Mouse (Mus musculus) midbrain, embryonic 12.5 days (tissue): Measurements from ENCODE around the gene Mybph. TPM values are rescaled to one million over a fixed set of nuclear protein-coding genes. Genes with fewer than 3 reads are reported as not detected.
"Not testable (repeated sequence)": the region's sequence is repeated elsewhere in the genome, so short reads cannot be mapped to it uniquely, and the experiment has no call there.

Experiments
- ATAC-seq: fragments of 200-750 bp; cut with Nextera tagmentation; 2 replicates; pipeline ENCODE4 v1.8.0; 2017; ENCODE audit warnings: low read depth, moderate TSS enrichment, moderate library complexity; ENCODE audit not compliant: low FRiP score
- H3K27ac ChIP-seq: fragments of 300-500 bp; sonication (generic); replicated peaks from 2 replicates; pipeline ENCODE4 v1.5.1; 2016; ENCODE audit warnings: mild to moderate bottlenecking
- H3K27me3 ChIP-seq: fragments of 300-500 bp; sonication (generic); 2 replicates; pipeline ENCODE4 v1.6.1; 2016; ENCODE audit warnings: mild to moderate bottlenecking
- H3K36me3 ChIP-seq: fragments of 300-500 bp; sonication (generic); 2 replicates; pipeline ENCODE4 v1.6.1; 2016
- H3K4me1 ChIP-seq: fragments of 300-500 bp; sonication (generic); 2 replicates; pipeline ENCODE4 v1.6.1; 2016
- H3K4me2 ChIP-seq: fragments of 300-500 bp; sonication (generic); replicated peaks from 2 replicates; pipeline ENCODE4 v1.6.1; 2016; ENCODE audit warnings: mild to moderate bottlenecking, moderate library complexity
- H3K4me3 ChIP-seq: fragments of 300-500 bp; sonication (generic); 2 replicates; pipeline ENCODE4 v1.5.1; 2016; ENCODE audit warnings: mild to moderate bottlenecking
- H3K9ac ChIP-seq: fragments of 300-500 bp; sonication (generic); replicated peaks from 2 replicates; pipeline ENCODE4 v1.6.1; 2016; ENCODE audit warnings: mild to moderate bottlenecking, moderate library complexity
- H3K9me3 ChIP-seq: fragments of 300-500 bp; sonication (generic); 2 replicates; pipeline ENCODE4 v1.6.1; 2016; ENCODE audit warnings: mild to moderate bottlenecking
- WGBS: fragments of 180-500 bp; shearing (Covaris S2); methylation state at CpG from one replicate; pipeline ENCODE4 v1.1.7; 2016; 5-methylcytosine and 5-hydroxymethylcytosine counted together
- polyA plus RNA-seq: library from polyadenylated mRNA; unstranded; fragments of >200 nt; fragmentation: Nextera tagmentation; extraction: Ambion mirVana; gene quantifications from 2 replicates; pipeline ENCODE4 v1.2.1, GENCODE M21; 2016

Gene Mybph
- polyA plus RNA-seq, 1 experiment from 2014 or later, result not detected

DNA sequence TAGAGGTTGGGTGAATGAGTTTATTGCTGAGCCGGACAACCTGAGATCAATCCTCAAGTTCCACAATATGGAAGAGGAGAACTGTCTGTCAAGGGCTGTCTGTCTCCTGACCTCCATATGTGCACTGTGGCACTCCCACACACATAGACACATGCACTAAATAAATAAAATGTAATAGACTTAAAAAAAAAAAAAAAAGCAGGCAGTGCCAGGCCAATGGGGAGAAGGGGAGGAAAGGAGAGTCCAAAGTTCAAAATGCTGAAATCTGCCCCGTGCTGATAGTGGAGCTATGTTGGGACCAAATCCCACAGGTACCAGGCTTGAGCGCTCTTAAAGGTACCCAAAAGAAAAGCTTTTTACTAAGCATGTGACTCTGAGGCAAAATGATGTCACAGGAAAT, 44.2 kb downstream of the Mybph start:
- no peaks in the 10 kb centered on the region for H3K9me3 ChIP-seq
- H3K4me3 ChIP-seq, result no peak overlapping the region
- ATAC-seq, result no peak
- no peak overlapping the region for H3K4me2 ChIP-seq
- 89% methylated on average over 3 of the region's 3 CpGs for WGBS
- no peak overlapping the region for H3K9ac ChIP-seq
- peaks cover 65% of the 10 kb centered on the region for H3K27me3 ChIP-seq
- H3K4me1 ChIP-seq, result peaks cover 15% of the 10 kb centered on the region
- no peak overlapping the region for H3K27ac ChIP-seq
- no peaks in the 10 kb centered on the region for H3K36me3 ChIP-seq

DNA sequence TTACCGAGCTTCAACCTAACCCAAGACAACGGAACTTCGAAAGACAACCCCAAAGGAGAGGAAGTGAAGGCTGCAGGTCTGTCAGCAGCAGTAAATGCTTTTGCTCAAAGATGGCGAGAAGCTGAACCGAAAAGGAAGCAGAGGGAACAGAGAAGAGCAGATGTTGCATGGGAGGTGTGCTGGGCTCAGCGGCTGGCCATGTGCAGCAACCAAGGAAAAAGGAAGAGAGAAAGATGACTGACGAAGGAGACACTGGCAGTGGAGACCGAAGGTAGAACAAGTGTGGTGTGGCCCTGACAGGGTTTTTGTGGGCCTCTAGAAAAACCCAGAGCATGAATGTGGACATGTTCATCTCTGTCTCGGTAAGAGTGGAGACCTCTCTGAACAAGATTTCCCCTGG, 47.5 kb downstream of the Mybph start:
- H3K4me1 ChIP-seq, result peaks cover 11% of the 10 kb centered on the region
- no peaks in the 10 kb centered on the region for H3K36me3 ChIP-seq
- no peaks in the 10 kb centered on the region for H3K9me3 ChIP-seq
- no peak for ATAC-seq
- H3K27ac ChIP-seq, result no peak overlapping the region
- H3K27me3 ChIP-seq, result peaks cover 48% of the 10 kb centered on the region
- no peak overlapping the region for H3K4me2 ChIP-seq
- 91% methylated on average over 9 of the region's 9 CpGs for WGBS
- H3K9ac ChIP-seq, result no peak overlapping the region
- H3K4me3 ChIP-seq, result no peak overlapping the region

DNA sequence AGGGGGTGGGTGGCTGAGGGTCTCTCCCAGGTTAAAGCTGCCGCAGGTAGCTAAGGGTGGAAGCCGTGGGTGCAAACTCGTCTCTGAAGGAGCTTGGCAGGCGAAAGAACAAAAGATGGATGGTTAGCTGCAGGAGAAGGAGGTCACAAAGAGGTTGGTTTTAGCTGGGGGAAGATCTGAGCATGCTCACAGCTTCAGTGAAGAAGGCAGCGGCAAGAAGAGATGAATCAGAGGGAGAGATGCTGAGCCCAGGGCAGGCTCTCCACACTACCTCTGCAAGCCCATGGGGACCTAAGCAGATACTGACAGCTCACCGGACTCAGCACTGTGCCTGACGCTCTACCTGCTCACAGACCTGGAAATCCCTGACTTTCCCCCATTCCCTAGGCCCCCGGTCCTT, 48.0 kb downstream of the Mybph start:
- Histone ChIP-seq H3K4me3 (no peak overlapping the region), H3K9me3 (no peaks in the 10 kb centered on the region), H3K36me3 (no peaks in the 10 kb centered on the region), H3K27me3 (peaks cover 42% of the 10 kb centered on the region), H3K9ac (no peak overlapping the region), H3K4me1 (peaks cover 8% of the 10 kb centered on the region; the same call in 1 of the 2 replicates), H3K4me2 (no peak overlapping the region), H3K27ac (no peak overlapping the region)
- 76% methylated on average over 8 of the region's 8 CpGs for WGBS
- ATAC-seq, result no peak

DNA sequence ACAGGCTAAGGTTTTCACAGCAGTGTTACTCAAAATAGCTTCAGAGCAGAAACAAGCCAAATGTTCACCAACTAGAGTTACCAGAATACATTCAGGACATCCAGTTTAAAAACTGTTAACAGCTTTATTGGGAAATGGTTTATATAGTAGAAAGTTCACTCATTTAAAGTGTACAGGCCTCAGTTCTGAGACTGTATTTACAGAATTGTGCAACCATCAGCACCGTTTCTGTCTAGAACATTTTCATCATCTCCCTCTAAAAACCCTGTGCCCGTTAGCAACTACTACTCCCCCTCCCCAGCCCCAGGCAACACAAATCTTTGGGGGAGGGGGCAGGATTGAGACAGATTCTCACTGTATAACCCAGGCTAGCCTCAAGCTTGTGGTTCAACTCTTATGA, 49.0 kb downstream of the Mybph start:
- H3K27me3 ChIP-seq, result peaks cover 33% of the 10 kb centered on the region
- H3K36me3 ChIP-seq, result no peaks in the 10 kb centered on the region
- ATAC-seq, result no peak
- no peak overlapping the region for H3K9ac ChIP-seq
- no peak overlapping the region for H3K27ac ChIP-seq
- no peak overlapping the region for H3K4me2 ChIP-seq
- WGBS, result 72% methylated on average over 2 of the region's 2 CpGs
- no peak overlapping the region for H3K4me3 ChIP-seq
- no peaks in the 10 kb centered on the region for H3K9me3 ChIP-seq
- H3K4me1 ChIP-seq, result peaks cover 8% of the 10 kb centered on the region; the same call in 1 of the 2 replicates

DNA sequence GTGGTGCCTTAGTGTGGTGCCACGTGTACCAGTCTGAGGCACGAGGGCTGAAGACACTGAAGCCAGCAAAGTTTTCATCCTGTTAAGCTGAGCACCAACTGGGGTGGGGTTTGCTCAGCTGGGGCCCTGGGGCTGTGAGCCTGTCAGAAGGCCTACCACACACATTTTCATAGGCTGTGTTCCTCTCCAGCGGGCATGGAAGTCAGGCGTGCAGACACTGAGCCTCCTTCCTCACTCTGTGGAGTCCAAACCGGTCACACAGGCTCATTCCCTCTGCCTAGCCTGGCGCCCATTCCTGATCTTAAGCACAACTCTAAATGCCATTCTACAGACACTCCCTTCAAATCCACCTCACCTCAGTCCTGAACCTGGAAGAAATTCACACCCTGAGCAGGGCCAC, 50.3 kb downstream of the Mybph start:
- Histone ChIP-seq H3K27ac (no peak overlapping the region), H3K4me2 (no peak overlapping the region), H3K27me3 (peaks cover 27% of the 10 kb centered on the region), H3K36me3 (no peaks in the 10 kb centered on the region), H3K9me3 (no peaks in the 10 kb centered on the region), H3K9ac (no peak overlapping the region), H3K4me1 (peaks cover 8% of the 10 kb centered on the region; the same call in 1 of the 2 replicates), H3K4me3 (no peak overlapping the region)
- 71% methylated on average over 6 of the region's 6 CpGs for WGBS
- no peak for ATAC-seq

DNA sequence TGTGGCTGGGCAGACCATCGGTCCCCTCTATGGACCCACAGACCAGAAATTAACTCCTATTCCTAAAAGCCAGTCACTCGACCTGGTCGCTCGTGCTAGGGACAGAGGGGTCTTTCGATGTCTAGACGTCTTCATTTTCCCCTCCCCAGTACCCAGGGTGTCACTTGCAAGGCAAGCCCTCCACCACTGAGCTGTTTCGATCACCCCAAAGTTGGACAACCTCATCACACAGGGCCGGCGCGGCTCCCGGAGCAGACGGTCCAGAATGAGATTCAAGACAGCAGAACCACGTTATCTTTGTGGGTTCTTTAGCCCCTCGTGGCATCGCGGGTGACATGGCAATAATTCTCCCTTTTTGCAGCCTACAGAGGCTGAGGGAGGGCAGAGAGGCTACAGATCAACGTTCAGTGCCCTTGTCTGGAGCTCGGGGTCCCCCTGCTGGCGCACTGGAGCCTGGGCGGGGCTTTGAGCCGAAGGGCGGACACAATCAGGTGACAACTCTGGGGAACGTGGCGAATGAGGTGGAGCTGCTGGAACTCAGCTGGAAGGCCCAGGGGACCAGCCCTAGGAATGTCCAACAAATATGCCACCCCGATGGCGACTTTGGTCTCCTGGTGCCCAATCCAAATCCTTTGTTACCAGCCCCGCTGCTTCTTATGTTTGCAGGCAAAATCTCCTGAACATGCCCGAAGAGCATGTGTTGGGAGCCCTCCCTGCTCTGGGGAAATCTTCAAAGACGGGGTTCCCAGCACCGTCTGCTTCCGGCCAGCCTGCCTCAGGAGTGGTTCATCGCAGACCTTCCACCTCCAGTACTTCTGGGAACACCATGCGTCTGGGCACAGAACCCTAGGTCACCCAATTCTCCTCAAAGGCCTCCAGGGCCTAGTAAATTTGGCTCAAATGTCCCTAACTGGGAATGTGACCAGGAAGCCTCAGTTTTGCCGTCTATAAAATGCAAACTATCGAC, 51.0 kb downstream of the Mybph start:
- Histone ChIP-seq H3K36me3 (no peaks in the 10 kb centered on the region), H3K9ac (peak overlapping the region; percentile 34; the same call in 1 of the 2 replicates), H3K4me2 (peak overlapping the region; percentile 44), H3K4me1 (peaks cover 8% of the 10 kb centered on the region; the same call in 1 of the 2 replicates), H3K9me3 (no peaks in the 10 kb centered on the region), H3K4me3 (peak overlapping the region; percentile 7; the same call in 1 of the 2 replicates), H3K27ac (no peak overlapping the region), H3K27me3 (peaks cover 27% of the 10 kb centered on the region)
- peak; percentile 75 for ATAC-seq
- WGBS, result 22% methylated on average over 35 of the region's 35 CpGs

DNA sequence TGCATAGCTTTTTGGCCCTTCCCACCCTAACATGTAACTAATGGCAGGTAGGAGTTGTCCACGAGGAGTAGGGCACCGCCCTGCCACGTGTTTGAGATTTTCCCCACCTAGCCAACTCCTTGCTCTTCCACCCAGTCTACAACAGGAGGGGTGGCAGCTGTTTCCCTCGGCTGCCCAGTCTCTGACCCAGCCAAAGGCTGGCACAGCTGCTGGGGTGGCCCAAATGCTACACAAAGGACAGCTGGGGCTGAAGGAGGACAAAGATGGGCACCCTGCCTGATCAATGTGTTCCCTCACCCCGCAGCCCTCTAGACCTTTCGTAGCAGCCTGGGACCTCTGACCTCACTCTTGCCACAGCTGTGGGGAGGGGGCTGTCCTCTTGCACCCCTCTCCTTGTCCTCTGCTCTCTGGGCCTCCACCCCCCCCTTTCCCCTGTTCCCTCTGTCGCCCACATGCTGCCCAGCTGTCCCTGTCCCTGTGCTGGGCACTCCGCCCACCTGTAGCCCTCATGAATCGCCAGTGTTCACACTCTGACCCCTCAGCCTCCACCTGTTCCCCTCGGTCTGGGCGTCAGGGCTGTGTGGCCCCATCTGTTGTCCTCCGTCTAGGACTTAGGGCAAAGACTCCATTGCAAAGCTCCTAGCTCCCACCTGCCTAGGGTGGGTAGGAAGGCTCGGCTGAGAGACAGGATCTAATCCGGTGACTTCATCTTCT, 51.9 kb downstream of the Mybph start:
- no peaks in the 10 kb centered on the region for H3K36me3 ChIP-seq
- WGBS, result 88% methylated on average over 14 of the region's 14 CpGs

DNA sequence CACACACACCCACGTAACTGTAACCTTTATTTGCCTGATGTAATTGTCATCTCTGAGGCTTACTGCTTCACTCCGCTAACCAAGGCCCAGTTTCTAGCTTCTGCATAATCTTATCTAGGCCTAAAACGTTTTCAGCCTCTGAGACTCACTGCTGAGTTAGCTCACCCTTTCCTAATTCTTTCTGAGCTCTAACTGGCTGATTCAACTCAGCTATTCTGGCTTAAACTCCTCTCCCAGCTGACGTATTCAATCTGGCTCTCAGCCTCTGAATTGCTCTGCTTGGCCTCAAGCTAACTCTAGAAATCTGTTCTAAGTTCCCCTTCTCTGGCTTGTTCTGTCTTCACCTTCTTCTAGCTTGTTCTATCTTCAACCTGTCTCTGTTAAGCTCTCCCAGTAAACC, 53.3 kb downstream of the Mybph start:
- Histone ChIP-seq H3K27ac (0 out of 2 replicates have a peak overlapping the region, but pooled peaks have one; percentile 20), H3K36me3 (no peaks in the 10 kb centered on the region), H3K9me3 (no peaks in the 10 kb centered on the region), H3K4me1 (peaks cover 8% of the 10 kb centered on the region; the same call in 1 of the 2 replicates), H3K4me2 (no peak overlapping the region), H3K27me3 (peaks cover 22% of the 10 kb centered on the region), H3K9ac (no peak overlapping the region), H3K4me3 (no peak overlapping the region)
- WGBS, result 57% methylated on average over 4 of the region's 4 CpGs
- ATAC-seq, result no peak

More for the DNA sequence above, 51.9 kb downstream of the Mybph start:
- no peak for ATAC-seq
- Histone ChIP-seq H3K27ac (no peak overlapping the region), H3K4me1 (peaks cover 8% of the 10 kb centered on the region; the same call in 1 of the 2 replicates), H3K9me3 (no peaks in the 10 kb centered on the region), H3K27me3 (peaks cover 25% of the 10 kb centered on the region), H3K4me3 (no peak overlapping the region), H3K4me2 (no peak overlapping the region), H3K9ac (no peak overlapping the region)

DNA sequence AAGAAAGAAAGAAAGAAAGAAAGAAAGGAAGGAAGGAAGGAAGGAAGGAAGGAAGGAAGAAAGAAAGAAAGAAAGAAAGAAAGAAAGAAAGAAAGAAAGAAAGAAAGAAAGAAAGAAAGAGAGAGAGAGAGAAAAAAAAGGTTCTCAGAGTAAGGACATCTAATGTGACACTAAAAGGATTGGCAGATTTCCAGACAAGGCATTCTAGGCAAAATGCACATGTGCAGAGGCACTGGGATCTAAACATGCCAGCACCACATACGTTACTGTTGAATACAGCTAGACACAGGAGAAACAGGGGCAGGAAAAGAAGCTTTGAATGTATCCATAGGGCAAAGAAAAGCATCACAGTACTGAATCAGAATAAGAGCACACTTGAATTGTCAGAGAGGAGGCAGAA, 56.4 kb downstream of the Mybph start:
- ATAC-seq, H3K4me3 ChIP-seq, H3K27ac ChIP-seq, H3K9ac ChIP-seq, H3K4me2 ChIP-seq, H3K4me1 ChIP-seq, H3K27me3 ChIP-seq, H3K9me3 ChIP-seq, H3K36me3 ChIP-seq: not testable (repeated sequence)
- 83% methylated on average over 1 of the region's 1 CpGs for WGBS

Other genes starting within 250 kb of the Mybph start
- 10.9 and 15.0 TPM in 2 replicates for gene Fmod, start 156.2 kb upstream of the Mybph start, polyA plus RNA-seq
- gene Btg2, start 114.3 kb upstream of the Mybph start, polyA plus RNA-seq, result 162 and 172 TPM in 2 replicates
- gene Chit1, start 82.2 kb upstream of the Mybph start, polyA plus RNA-seq, result not detected in 2 replicates
- gene Chil1, start 11.3 kb upstream of the Mybph start, polyA plus RNA-seq, result 2.3 and 2.9 TPM in 2 replicates
- 0.64 and 1.0 TPM in 2 replicates for gene Adora1, start 42.0 kb downstream of the Mybph start, polyA plus RNA-seq
- gene Myog, start 96.5 kb downstream of the Mybph start, polyA plus RNA-seq, result 0.11 and 0.30 TPM in 2 replicates
- 5.1 and 5.3 TPM in 2 replicates for gene Ppfia4, start 139.5 kb downstream of the Mybph start, polyA plus RNA-seq
- 118 and 120 TPM in 2 replicates for gene Tmem183a, start 168.5 kb downstream of the Mybph start, polyA plus RNA-seq
- not detected in 2 replicates for gene 4933406M09Rik, start 192.5 kb downstream of the Mybph start, polyA plus RNA-seq
- 20.7 and 26.4 TPM in 2 replicates for gene Cyb5r1, start 212.1 kb downstream of the Mybph start, polyA plus RNA-seq
- 68.5 and 72.1 TPM in 2 replicates for gene Adipor1, start 221.9 kb downstream of the Mybph start, polyA plus RNA-seq